Mouse (Mus musculus): Measurements from ENCODE around the gene Slc6a13. TPM values are rescaled to one million over a fixed set of nuclear protein-coding genes. Genes with fewer than 3 reads are reported as not detected.

The Slc6a13 gene
- 26.4 and 27.7 TPM in 2 replicates for polyA plus RNA-seq (2012; rRNA removed)

GRCm38 (mm10) chr6:121299954-121300353, at the start of gene Slc6a13:
Gene Slc6a13, plus strand, starts transcription at chr6:121300227.

GRCm38 (mm10) chr6:121343026-121343770, 43.2 kb downstream of the Slc6a13 start, which contains the start of gene Slc6a12:
Gene Slc6a12, plus strand, starts transcription at chr6:121343076.

Other genes with a start within 250 kb of the Slc6a13 start
- gene Mical3, start 169.2 kb upstream of the Slc6a13 start, polyA plus RNA-seq (2012; rRNA removed) = 43.7 and 44.3 TPM in 2 replicates
- gene Pex26, start 116.6 kb upstream of the Slc6a13 start, polyA plus RNA-seq (2012; rRNA removed) = 23.9 and 24.4 TPM in 2 replicates
- 0.23 and 0.25 TPM in 2 replicates for gene Tuba8, start 89.5 kb upstream of the Slc6a13 start, polyA plus RNA-seq (2012; rRNA removed)
- 2.4 and 3.3 TPM in 2 replicates for gene Usp18, start 54.3 kb upstream of the Slc6a13 start, polyA plus RNA-seq (2012; rRNA removed)
- 2.3 and 2.4 TPM in 2 replicates for gene Slc6a12, start 42.8 kb downstream of the Slc6a13 start, polyA plus RNA-seq (2012; rRNA removed)
- 20.9 and 25.2 TPM in 2 replicates for gene Iqsec3, start 173.5 kb downstream of the Slc6a13 start, polyA plus RNA-seq (2012; rRNA removed)